Mouse (Mus musculus): ENCODE results near the gene Kbtbd7. TPM values are rescaled to one million over a fixed set of nuclear protein-coding genes. Genes with fewer than 3 reads are reported as not detected.
"Not testable (repeated sequence)": the region's sequence is repeated elsewhere in the genome, so short reads cannot be mapped to it uniquely, and the experiment has no call there.

Kbtbd7 gene
- polyA plus RNA-seq, 1 experiment from 2014 or later = 16.4 TPM

GRCm38 (mm10) chr14:79410662-79411061 lies 15.6 kb upstream of the Kbtbd7 start:
- WGBS = 74% methylated on average over 2 of the region's 2 CpGs

DNA sequence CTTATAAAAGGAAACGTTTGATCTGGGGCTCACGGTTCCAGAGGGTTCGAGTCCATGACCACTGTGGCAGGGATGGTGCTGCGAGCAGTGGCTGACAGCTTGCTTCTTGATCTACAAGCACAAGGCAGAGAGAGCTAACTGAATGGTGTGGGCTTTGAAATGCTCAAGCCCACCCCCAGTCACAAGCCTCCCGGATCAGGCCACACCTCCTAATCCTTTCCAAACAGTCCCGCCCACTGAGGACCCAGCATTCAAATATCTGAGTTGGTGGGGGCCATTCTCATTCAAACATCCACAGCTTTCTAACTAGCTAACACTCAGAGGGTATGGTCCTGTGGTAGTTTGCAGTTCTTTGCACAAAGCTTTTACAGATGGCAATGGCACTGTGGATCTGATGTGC lies 13.2 kb upstream of the Kbtbd7 start:
- ATAC-seq (ENCODE audit: low FRiP score) = no peak
- 83% methylated on average over 6 of the region's 6 CpGs for whole genome bisulfite sequencing
- no peak overlapping the region for H3K4me2 ChIP-seq
- H3K9me3 ChIP-seq = no peaks in the 10 kb centered on the region
- peaks cover 44% of the 10 kb centered on the region for H3K36me3 ChIP-seq
- no peak overlapping the region for H3K27ac ChIP-seq
- no peaks in the 10 kb centered on the region for H3K27me3 ChIP-seq
- no peak overlapping the region for H3K9ac ChIP-seq
- no peak overlapping the region for H3K4me3 ChIP-seq
- H3K4me1 ChIP-seq (replicated peaks) = no peaks in the 10 kb centered on the region

More at GRCm38 (mm10) chr14:79410662-79411061, 15.6 kb upstream of the Kbtbd7 start:
- Histone ChIP-seq H3K9me3 (no peaks in the 10 kb centered on the region), H3K36me3 (peaks cover 38% of the 10 kb centered on the region), H3K27me3 (no peaks in the 10 kb centered on the region), H3K4me1 (replicated peaks) (no peaks in the 10 kb centered on the region), H3K9ac (no peak overlapping the region), H3K27ac (no peak overlapping the region), H3K4me3 (no peak overlapping the region), H3K4me2 (no peak overlapping the region)
- ATAC-seq (ENCODE audit: low FRiP score) = no peak

DNA sequence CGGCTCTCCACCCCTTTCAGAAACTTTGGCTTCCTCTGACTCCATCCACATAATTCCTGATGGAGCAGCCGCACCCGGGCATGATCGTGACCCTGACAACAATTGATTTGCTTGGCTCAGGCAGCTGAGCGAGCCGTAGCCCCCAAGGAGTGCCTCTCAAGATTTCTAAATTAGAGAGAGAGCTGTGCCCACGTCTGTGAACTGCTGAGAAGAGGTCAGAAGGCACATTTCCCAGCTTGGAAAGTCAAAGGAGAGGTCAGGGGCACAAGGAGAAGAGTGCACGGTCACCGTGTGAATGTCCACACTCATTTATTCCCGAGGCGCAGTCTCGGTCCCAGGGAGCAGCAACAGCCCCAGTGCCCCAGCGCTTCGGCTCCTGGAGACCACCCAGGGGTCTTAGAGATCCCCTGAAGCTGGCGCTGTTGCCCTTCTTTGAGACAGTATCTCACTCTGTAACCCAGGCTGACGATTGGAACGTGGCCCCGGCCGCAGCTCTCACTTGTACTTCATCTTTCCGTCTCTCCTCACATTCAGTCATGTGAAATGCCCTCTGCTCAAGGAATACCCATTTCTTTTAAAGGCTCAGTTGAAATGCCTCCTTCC lies 6.1 kb upstream of the Kbtbd7 start:
- H3K4me3 ChIP-seq = no peak overlapping the region
- peaks cover 8% of the 10 kb centered on the region for H3K4me1 ChIP-seq (replicated peaks)
- H3K36me3 ChIP-seq = peaks cover 19% of the 10 kb centered on the region
- no peak overlapping the region; the same call in 1 of the 2 replicates for H3K27ac ChIP-seq
- peak overlapping the region; percentile 56 for H3K9ac ChIP-seq
- peak overlapping the region; percentile 25 for H3K4me2 ChIP-seq
- H3K9me3 ChIP-seq = no peaks in the 10 kb centered on the region
- ATAC-seq (ENCODE audit: low FRiP score) = peak; percentile 71
- H3K27me3 ChIP-seq = no peaks in the 10 kb centered on the region
- WGBS = 18% methylated on average over 20 of the region's 20 CpGs

DNA sequence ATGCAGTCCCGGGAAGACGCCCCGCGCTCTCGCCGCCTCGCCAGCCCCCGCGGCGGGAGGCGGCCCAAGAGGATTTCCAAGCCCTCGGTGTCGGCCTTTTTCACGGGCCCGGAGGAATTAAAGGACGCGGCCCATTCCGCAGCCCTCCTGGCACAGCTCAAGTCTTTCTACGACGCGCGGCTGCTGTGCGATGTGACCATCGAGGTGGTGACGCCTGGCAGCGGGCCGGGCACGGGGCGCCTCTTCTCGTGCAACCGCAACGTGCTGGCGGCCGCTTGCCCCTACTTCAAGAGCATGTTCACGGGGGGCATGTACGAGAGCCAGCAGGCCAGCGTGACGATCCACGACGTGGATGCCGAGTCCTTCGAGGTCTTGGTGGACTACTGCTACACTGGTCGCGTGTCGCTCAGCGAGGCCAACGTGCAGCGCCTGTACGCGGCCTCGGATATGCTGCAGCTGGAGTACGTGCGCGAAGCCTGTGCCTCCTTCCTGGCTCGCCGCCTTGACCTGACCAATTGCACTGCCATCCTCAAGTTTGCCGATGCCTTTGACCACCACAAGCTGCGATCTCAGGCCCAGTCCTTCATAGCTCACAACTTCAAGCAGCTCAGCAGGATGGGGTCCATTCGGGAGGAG lies 537 bp downstream of the Kbtbd7 start:
- peak overlapping the region; percentile 90 for H3K27ac ChIP-seq
- 40% methylated on average over 12 of the region's 59 CpGs for WGBS
- H3K36me3 ChIP-seq = peaks cover 18% of the 10 kb centered on the region
- not testable (repeated sequence) for H3K4me1 ChIP-seq (replicated peaks); H3K27me3 ChIP-seq
- peaks cover 13% of the 10 kb centered on the region; the same call in 1 of the 2 replicates for H3K9me3 ChIP-seq
- H3K9ac ChIP-seq = peak overlapping the region; percentile 74
- peak overlapping the region; percentile 53 for H3K4me3 ChIP-seq
- peak overlapping the region; percentile 53 for H3K4me2 ChIP-seq
- ATAC-seq (ENCODE audit: low FRiP score) = peak; percentile 80

DNA sequence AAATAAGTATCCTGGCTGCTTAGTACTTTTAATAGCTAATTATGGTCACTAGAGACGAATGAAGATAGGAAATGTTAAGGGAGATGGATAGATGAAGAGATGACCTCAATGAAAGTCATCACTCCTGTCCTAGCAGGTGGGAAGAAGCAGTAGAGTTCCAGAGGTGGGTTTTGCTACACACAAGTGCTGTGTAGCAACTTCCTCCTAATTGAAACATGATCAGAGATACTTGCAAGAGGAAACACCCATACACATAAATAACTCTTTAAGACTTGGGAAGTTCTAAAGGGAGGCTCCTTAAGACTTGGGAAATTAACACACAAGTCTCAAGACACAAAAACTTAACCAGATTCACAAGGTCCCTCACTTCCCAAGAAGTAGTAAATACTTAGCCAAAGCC lies 7.8 kb downstream of the Kbtbd7 start:
- Histone ChIP-seq H3K27me3 (no peaks in the 10 kb centered on the region), H3K9ac (no peak overlapping the region), H3K4me1 (replicated peaks) (no peaks in the 10 kb centered on the region), H3K4me2 (no peak overlapping the region), H3K9me3 (no peaks in the 10 kb centered on the region), H3K36me3 (peaks cover 4% of the 10 kb centered on the region), H3K27ac (no peak overlapping the region), H3K4me3 (no peak overlapping the region)
- no peak for ATAC-seq (ENCODE audit: low FRiP score)
- WGBS = 81% methylated on average over 1 of the region's 1 CpGs

DNA sequence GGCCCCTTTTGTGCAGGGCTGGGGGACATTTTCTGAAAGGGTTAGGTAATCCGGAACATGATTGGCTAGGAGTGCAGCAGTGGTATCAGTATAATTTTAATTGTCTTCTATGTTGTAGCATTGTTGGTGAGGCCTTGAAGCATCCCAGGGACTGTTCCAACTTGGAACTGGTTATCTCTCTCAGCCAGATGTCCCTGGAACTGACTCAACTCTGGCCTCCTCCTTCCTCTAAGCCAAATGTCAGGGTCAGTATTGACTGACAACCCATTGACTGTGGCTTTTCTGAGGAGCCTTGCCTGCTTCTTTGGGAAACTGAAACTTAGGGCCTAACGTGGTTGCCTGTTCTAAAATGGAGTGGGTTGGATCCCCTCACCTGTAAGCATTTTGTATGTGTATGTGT lies 14.3 kb downstream of the Kbtbd7 start:
- 92% methylated on average over 2 of the region's 2 CpGs for WGBS
- Histone ChIP-seq H3K36me3 (no peaks in the 10 kb centered on the region), H3K4me3 (no peak overlapping the region), H3K9me3 (no peaks in the 10 kb centered on the region), H3K27me3 (no peaks in the 10 kb centered on the region), H3K4me2 (no peak overlapping the region), H3K9ac (no peak overlapping the region), H3K27ac (no peak overlapping the region), H3K4me1 (replicated peaks) (peaks cover 17% of the 10 kb centered on the region)
- ATAC-seq (ENCODE audit: low FRiP score) = no peak

- Histone ChIP-seq H3K4me1 (replicated peaks) (peaks cover 20% of the 10 kb centered on the region), H3K4me2 (no peak overlapping the region), H3K36me3 (no peaks in the 10 kb centered on the region), H3K27ac (no peak overlapping the region), H3K9me3 (no peaks in the 10 kb centered on the region), H3K9ac (no peak overlapping the region), H3K4me3 (no peak overlapping the region), H3K27me3 (no peaks in the 10 kb centered on the region)
- 87% methylated on average over 5 of the region's 5 CpGs for WGBS
- no peak for ATAC-seq (ENCODE audit: low FRiP score)
Observed at GRCm38 (mm10) chr14:79441441-79441840, 15.1 kb downstream of the Kbtbd7 start.

- Histone ChIP-seq H3K4me2 (peak overlapping the region; percentile 47), H3K4me1 (replicated peaks) (peaks cover 20% of the 10 kb centered on the region), H3K36me3 (no peaks in the 10 kb centered on the region), H3K27me3 (no peaks in the 10 kb centered on the region), H3K4me3 (peak overlapping the region; percentile 27; the same call in 1 of the 2 replicates), H3K9ac (no peak overlapping the region), H3K27ac (peak overlapping the region; percentile 87), H3K9me3 (no peaks in the 10 kb centered on the region)
- 68% methylated on average over 9 of the region's 9 CpGs for WGBS
- peak; percentile 40 for ATAC-seq (ENCODE audit: low FRiP score)
Observed at GRCm38 (mm10) chr14:79444601-79445000, 18.3 kb downstream of the Kbtbd7 start.

DNA sequence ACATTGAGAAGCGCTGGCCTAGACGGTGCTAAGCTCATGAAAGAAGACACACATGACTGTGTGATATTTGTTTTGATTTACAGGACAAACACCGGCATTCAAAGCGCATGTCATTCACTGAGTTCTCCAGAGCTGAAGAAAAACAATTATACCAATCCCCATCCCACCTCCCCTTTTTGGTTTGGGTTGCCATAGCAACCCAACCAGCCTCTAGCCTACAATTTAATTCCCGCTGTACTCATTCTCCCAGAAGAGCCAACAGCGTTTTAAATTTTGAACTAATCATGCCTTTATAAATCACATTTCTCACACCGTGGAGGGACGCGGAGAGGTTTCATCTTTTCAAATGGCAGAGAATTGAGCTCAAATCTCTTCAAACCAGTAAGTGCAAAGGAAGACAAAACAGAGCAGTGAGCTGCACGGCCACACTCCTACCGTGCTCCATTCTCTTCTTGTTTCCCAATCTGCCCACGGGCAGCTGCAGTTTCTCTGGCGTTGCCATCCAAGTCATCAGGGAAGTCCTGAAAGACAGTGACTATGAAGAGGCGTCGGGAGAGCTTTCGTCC lies 18.8 kb downstream of the Kbtbd7 start:
- peak overlapping the region; percentile 27 for H3K4me3 ChIP-seq
- no peaks in the 10 kb centered on the region for H3K36me3 ChIP-seq
- 16% methylated on average over 16 of the region's 16 CpGs for WGBS
- H3K4me1 ChIP-seq (replicated peaks) = peaks cover 20% of the 10 kb centered on the region
- peak overlapping the region; percentile 4 for H3K9ac ChIP-seq
- peak overlapping the region; percentile 47 for H3K4me2 ChIP-seq
- H3K27me3 ChIP-seq = no peaks in the 10 kb centered on the region
- peak; percentile 81 for ATAC-seq (ENCODE audit: low FRiP score)
- H3K9me3 ChIP-seq = no peaks in the 10 kb centered on the region
- peak overlapping the region; percentile 87 for H3K27ac ChIP-seq

- H3K4me2 ChIP-seq = peak within 1 kb of the TSS; percentile 72
- ATAC-seq (ENCODE audit: low FRiP score) = peak; percentile 89
- peak within 1 kb of the TSS; percentile 64 for H3K9ac ChIP-seq
- H3K9me3 ChIP-seq; H3K36me3 ChIP-seq; H3K4me1 ChIP-seq (replicated peaks); H3K27ac ChIP-seq; H3K27me3 ChIP-seq: not testable (repeated sequence)
- WGBS = 17% methylated on average over 36 of the region's 89 CpGs
- H3K4me3 ChIP-seq = peak within 1 kb of the TSS; percentile 57
Observed at GRCm38 (mm10) chr14:79451681-79452590, 25.6 kb downstream of the Kbtbd7 start, which contains the start of gene Kbtbd6. Gene Kbtbd6, plus strand, starts transcription at chr14:79451835.

GRCm38 (mm10) chr14:79452591-79452934 lies 26.3 kb downstream of the Kbtbd7 start:
- 94% methylated on average over 7 of the region's 10 CpGs for WGBS
- H3K36me3 ChIP-seq; H3K4me3 ChIP-seq; H3K4me2 ChIP-seq; H3K27me3 ChIP-seq; H3K27ac ChIP-seq; H3K9ac ChIP-seq; H3K9me3 ChIP-seq; H3K4me1 ChIP-seq (replicated peaks): not testable (repeated sequence)
- peak; percentile 40 for ATAC-seq (ENCODE audit: low FRiP score)

- no peaks in the 10 kb centered on the region for H3K9me3 ChIP-seq
- ATAC-seq (ENCODE audit: low FRiP score) = no peak
Observed at GRCm38 (mm10) chr14:79460401-79460800, 34.1 kb downstream of the Kbtbd7 start.

More at GRCm38 (mm10) chr14:79460401-79460800, 34.1 kb downstream of the Kbtbd7 start:
- H3K9ac ChIP-seq = no peak overlapping the region
- no peak overlapping the region for H3K4me2 ChIP-seq
- peaks cover 43% of the 10 kb centered on the region for H3K36me3 ChIP-seq
- WGBS = 91% methylated on average over 1 of the region's 1 CpGs
- no peaks in the 10 kb centered on the region for H3K4me1 ChIP-seq (replicated peaks)
- H3K4me3 ChIP-seq = no peak overlapping the region
- H3K27me3 ChIP-seq = no peaks in the 10 kb centered on the region
- no peak overlapping the region for H3K27ac ChIP-seq

Measured in hindbrain, embryonic 13.5 days (tissue).